Mouse (Mus musculus): ENCODE measurements around the gene Gm49318. TPM values are rescaled to one million over a fixed set of nuclear protein-coding genes. Genes with fewer than 3 reads are reported as not detected.

The Gm49318 gene
- polyA plus RNA-seq, 1 experiment from 2014 or later = not detected

- Histone ChIP-seq H3K9me3 (no peaks in the 10 kb centered on the region), H3K4me1 (peaks cover 19% of the 10 kb centered on the region), H3K27ac (no peak within 1 kb of the TSS), H3K4me2 (replicated peaks) (peak within 1 kb of the TSS; percentile 64), H3K4me3 (peak within 1 kb of the TSS; percentile 32), H3K27me3 (peaks cover 91% of the 10 kb centered on the region), H3K36me3 (no peaks in the 10 kb centered on the region), H3K9ac (peak within 1 kb of the TSS; percentile 36)
- ATAC-seq (ENCODE audit: insufficient number of reproducible peaks, insufficient read depth, low FRiP score, low TSS enrichment) = no peak
- under 1% methylated on average over 42 of the region's 42 CpGs for WGBS
These were observed 81.6 kb downstream of the Gm49318 start, which contains the start of gene Rgl3 for GRCm38 (mm10) chr9:21989230-21990110. TSS of gene Rgl3 (minus strand) at chr9:21989446.

- no peak for ATAC-seq (ENCODE audit: insufficient number of reproducible peaks, insufficient read depth, low FRiP score, low TSS enrichment)
- 2% methylated on average over 32 of the region's 32 CpGs for WGBS
- no peak overlapping the region for H3K27ac ChIP-seq
These were observed 82.5 kb downstream of the Gm49318 start for GRCm38 (mm10) chr9:21988421-21989101.

DNA sequence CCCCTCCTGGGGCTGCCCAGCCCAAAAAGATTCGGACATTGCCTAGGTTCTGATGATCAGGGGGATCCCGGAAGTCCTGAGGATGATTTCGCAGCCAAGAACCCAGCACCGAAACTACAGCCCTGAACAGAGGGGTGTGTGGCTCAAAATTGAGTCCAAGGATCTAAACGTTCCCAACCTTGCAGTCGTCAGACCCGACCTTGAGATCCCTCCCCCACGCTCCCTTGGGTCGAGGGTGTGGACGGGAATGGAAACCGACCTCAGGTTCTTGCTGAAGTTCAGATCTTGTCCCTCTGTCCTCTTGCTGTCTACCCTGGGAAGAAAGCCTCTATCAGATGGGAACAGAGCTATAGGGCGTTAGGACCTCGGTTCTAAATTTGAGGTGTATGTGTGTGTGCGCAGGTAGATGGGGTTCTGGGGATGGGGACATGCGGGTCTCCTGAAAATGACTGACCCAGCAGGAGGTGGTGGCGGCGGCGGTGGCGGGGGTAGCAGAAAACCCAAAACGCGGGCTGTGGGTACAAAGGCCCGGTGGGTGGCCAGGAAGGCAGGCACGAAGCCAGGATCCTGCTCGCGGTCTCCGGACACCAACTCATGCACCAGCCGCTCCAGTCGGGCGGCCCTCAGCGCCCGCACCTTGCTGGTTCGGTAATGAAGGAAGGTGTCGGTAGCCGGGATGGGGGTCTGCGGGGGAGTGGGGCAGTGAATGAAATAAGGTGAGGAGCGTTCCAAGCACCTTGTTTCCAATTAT is 83.3 kb downstream of the Gm49318 start:
- Histone ChIP-seq H3K36me3 (no peaks in the 10 kb centered on the region), H3K4me2 (replicated peaks) (peak overlapping the region; percentile 64), H3K27ac (no peak overlapping the region), H3K4me3 (peak overlapping the region; percentile 32; the same call in 1 of the 2 replicates), H3K27me3 (peaks cover 84% of the 10 kb centered on the region), H3K9me3 (no peaks in the 10 kb centered on the region), H3K4me1 (peaks cover 19% of the 10 kb centered on the region), H3K9ac (no peak overlapping the region)
- ATAC-seq (ENCODE audit: insufficient number of reproducible peaks, insufficient read depth, low FRiP score, low TSS enrichment) = no peak
- whole genome bisulfite sequencing = 8% methylated on average over 36 of the region's 36 CpGs

More at GRCm38 (mm10) chr9:21988421-21989101, 82.5 kb downstream of the Gm49318 start:
- Histone ChIP-seq H3K9me3 (no peaks in the 10 kb centered on the region), H3K4me3 (peak overlapping the region; percentile 32), H3K9ac (peak overlapping the region; percentile 36), H3K27me3 (peaks cover 91% of the 10 kb centered on the region), H3K4me1 (peaks cover 19% of the 10 kb centered on the region), H3K4me2 (replicated peaks) (peak overlapping the region; percentile 64), H3K36me3 (no peaks in the 10 kb centered on the region)

Small RNA genes lying within 50 kb of the gene (microRNA-seq; reads per million reads assigned to microRNA genes)
- not detected for gene Mir7084

Other genes starting within 250 kb of the Gm49318 start
- gene Angptl8, start 235.7 kb downstream of the Gm49318 start, polyA plus RNA-seq (2016; fragmentation: Nextera tagmentation; extraction: Ambion mirVana) = 0.96 and 1.7 TPM in 2 replicates
- gene Dock6, start 218.6 kb downstream of the Gm49318 start, polyA plus RNA-seq (2016; fragmentation: Nextera tagmentation; extraction: Ambion mirVana) = 30.8 and 33.3 TPM in 2 replicates
- gene Rab3d, start 153.1 kb downstream of the Gm49318 start, polyA plus RNA-seq (2016; fragmentation: Nextera tagmentation; extraction: Ambion mirVana) = 10.2 and 11.1 TPM in 2 replicates
- gene Ccdc159, start 143.8 kb downstream of the Gm49318 start, polyA plus RNA-seq (2016; fragmentation: Nextera tagmentation; extraction: Ambion mirVana) = 5.3 and 5.6 TPM in 2 replicates
- 40.5 and 42.4 TPM in 2 replicates for gene Tmem205, start 143.7 kb downstream of the Gm49318 start, polyA plus RNA-seq (2016; fragmentation: Nextera tagmentation; extraction: Ambion mirVana)
- gene Plppr2, start 134.2 kb downstream of the Gm49318 start, polyA plus RNA-seq (2016; fragmentation: Nextera tagmentation; extraction: Ambion mirVana) = 15.9 and 16.2 TPM in 2 replicates
- 5.6 and 7.0 TPM in 2 replicates for gene Swsap1, start 115.5 kb downstream of the Gm49318 start, polyA plus RNA-seq (2016; fragmentation: Nextera tagmentation; extraction: Ambion mirVana)
- 6.6 and 7.8 TPM in 2 replicates for gene Epor, start 107.8 kb downstream of the Gm49318 start, polyA plus RNA-seq (2016; fragmentation: Nextera tagmentation; extraction: Ambion mirVana)
- gene Rgl3, start 81.8 kb downstream of the Gm49318 start, polyA plus RNA-seq (2016; fragmentation: Nextera tagmentation; extraction: Ambion mirVana) = 1.3 and 1.4 TPM in 2 replicates
- gene Ccdc151, start 68.6 kb downstream of the Gm49318 start, polyA plus RNA-seq (2016; fragmentation: Nextera tagmentation; extraction: Ambion mirVana) = 2.0 and 2.2 TPM in 2 replicates
- gene Prkcsh, start 68.5 kb downstream of the Gm49318 start, polyA plus RNA-seq (2016; fragmentation: Nextera tagmentation; extraction: Ambion mirVana) = 113 and 115 TPM in 2 replicates
- gene Elavl3, start 19.2 kb downstream of the Gm49318 start, polyA plus RNA-seq (2016; fragmentation: Nextera tagmentation; extraction: Ambion mirVana) = 6.4 and 8.2 TPM in 2 replicates
- 15.0 and 15.8 TPM in 2 replicates for gene Zfp653, start 117 bp upstream of the Gm49318 start, polyA plus RNA-seq (2016; fragmentation: Nextera tagmentation; extraction: Ambion mirVana)
- 36.7 and 38.0 TPM in 2 replicates for gene Ecsit, start 14.2 kb upstream of the Gm49318 start, polyA plus RNA-seq (2016; fragmentation: Nextera tagmentation; extraction: Ambion mirVana)
- 2.1 and 3.3 TPM in 2 replicates for gene Cnn1, start 28.0 kb upstream of the Gm49318 start, polyA plus RNA-seq (2016; fragmentation: Nextera tagmentation; extraction: Ambion mirVana)
- gene Elof1, start 45.9 kb upstream of the Gm49318 start, polyA plus RNA-seq (2016; fragmentation: Nextera tagmentation; extraction: Ambion mirVana) = 185 and 200 TPM in 2 replicates
- 8.2 and 8.5 TPM in 2 replicates for gene Acp5, start 64.5 kb upstream of the Gm49318 start, polyA plus RNA-seq (2016; fragmentation: Nextera tagmentation; extraction: Ambion mirVana)
- 63.5 and 66.1 TPM in 2 replicates for gene Pigyl, start 85.6 kb upstream of the Gm49318 start, polyA plus RNA-seq (2016; fragmentation: Nextera tagmentation; extraction: Ambion mirVana)
- gene Zfp872, start 116.8 kb upstream of the Gm49318 start, polyA plus RNA-seq (2016; fragmentation: Nextera tagmentation; extraction: Ambion mirVana) = 0.17 and 0.20 TPM in 2 replicates
- gene Zfp809, start 154.5 kb upstream of the Gm49318 start, polyA plus RNA-seq (2016; fragmentation: Nextera tagmentation; extraction: Ambion mirVana) = 12.4 and 12.5 TPM in 2 replicates
- 7.5 and 7.6 TPM in 2 replicates for gene Zfp599, start 188.6 kb upstream of the Gm49318 start, polyA plus RNA-seq (2016; fragmentation: Nextera tagmentation; extraction: Ambion mirVana)
- 36.4 and 37.4 TPM in 2 replicates for gene Zfp810, start 236.4 kb upstream of the Gm49318 start, polyA plus RNA-seq (2016; fragmentation: Nextera tagmentation; extraction: Ambion mirVana)